Mouse (Mus musculus) embryonic facial prominence, embryonic 12.5 days (tissue): ENCODE measurements around the gene Csnk2b. TPM values are rescaled to one million over a fixed set of nuclear protein-coding genes. Genes with fewer than 3 reads are reported as not detected.
"Not testable (repeated sequence)": the region's sequence is repeated elsewhere in the genome, so short reads cannot be mapped to it uniquely, and the experiment has no call there.

ENCODE experiments used
- ATAC-seq: fragments of 200-750 bp; cut with Nextera tagmentation; 2 replicates; pipeline ENCODE4 v1.8.0; 2017; ENCODE audit not compliant: insufficient number of reproducible peaks, insufficient read depth, low FRiP score, low TSS enrichment
- H3K27ac ChIP-seq: fragments of 300-500 bp; sonication (generic); 2 replicates; pipeline ENCODE4 v1.5.1; 2016; ENCODE audit warnings: mild to moderate bottlenecking
- H3K27me3 ChIP-seq: fragments of 300-500 bp; sonication (generic); 2 replicates; pipeline ENCODE4 v1.6.1; 2016; ENCODE audit warnings: mild to moderate bottlenecking, moderate library complexity
- H3K36me3 ChIP-seq: fragments of 300-500 bp; sonication (generic); 2 replicates; pipeline ENCODE4 v1.6.1; 2016; ENCODE audit warnings: mild to moderate bottlenecking
- H3K4me1 ChIP-seq: fragments of 300-500 bp; sonication (generic); 2 replicates; pipeline ENCODE4 v1.6.1; 2016
- H3K4me2 ChIP-seq: fragments of 300-500 bp; sonication (generic); replicated peaks from 2 replicates; pipeline ENCODE4 v1.6.1; 2016; ENCODE audit warnings: mild to moderate bottlenecking, moderate library complexity
- H3K4me3 ChIP-seq: fragments of 300-500 bp; sonication (generic); 2 replicates; pipeline ENCODE4 v1.5.1; 2016; ENCODE audit warnings: mild to moderate bottlenecking
- H3K9ac ChIP-seq: fragments of 300-500 bp; sonication (generic); 2 replicates; pipeline ENCODE4 v1.6.1; 2016; ENCODE audit warnings: mild to moderate bottlenecking, moderate library complexity
- H3K9me3 ChIP-seq: fragments of 300-500 bp; sonication (generic); 2 replicates; pipeline ENCODE4 v1.6.1; 2016; ENCODE audit warnings: mild to moderate bottlenecking, moderate library complexity
- WGBS: fragments of 180-500 bp; shearing (Covaris S2); methylation state at CpG from one replicate; pipeline ENCODE4 v1.1.7; 2016; 5-methylcytosine and 5-hydroxymethylcytosine counted together
- polyA plus RNA-seq: library from polyadenylated mRNA; unstranded; fragments of >200 nt; fragmentation: Nextera tagmentation; extraction: Ambion mirVana; gene quantifications from 2 replicates; pipeline ENCODE4 v1.2.1, GENCODE M21; 2016

Csnk2b gene
- polyA plus RNA-seq, 1 experiment from 2014 or later, result 254 TPM

DNA sequence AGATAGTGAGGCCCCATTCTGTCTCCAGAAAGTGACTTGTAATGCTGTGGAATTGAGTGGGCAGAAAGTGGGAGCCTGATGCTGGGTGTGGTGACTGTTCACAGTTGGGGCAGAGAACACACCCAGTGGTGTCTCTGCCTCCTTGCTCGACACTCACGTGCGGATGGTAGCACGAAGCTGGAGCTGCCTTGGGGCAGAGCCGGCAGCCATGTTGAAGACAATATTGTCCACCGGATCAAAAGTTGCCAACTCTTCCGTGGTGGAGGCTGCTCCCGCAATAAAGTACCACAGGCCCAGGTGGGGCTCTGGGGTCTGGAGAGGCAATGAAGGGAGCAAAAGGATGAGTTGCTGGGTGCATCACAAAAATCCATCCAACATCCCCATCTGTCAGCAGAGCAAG, 9.2 kb upstream of the Csnk2b start:
- Histone ChIP-seq H3K9ac (no peak overlapping the region), H3K27me3 (no peaks in the 10 kb centered on the region), H3K36me3 (peaks cover 13% of the 10 kb centered on the region; the same call in 1 of the 2 replicates), H3K4me2 (no peak overlapping the region), H3K27ac (no peak overlapping the region), H3K4me3 (no peak overlapping the region), H3K9me3 (no peaks in the 10 kb centered on the region), H3K4me1 (peaks cover 18% of the 10 kb centered on the region)
- WGBS, result 89% methylated on average over 8 of the region's 8 CpGs
- no peak for ATAC-seq

DNA sequence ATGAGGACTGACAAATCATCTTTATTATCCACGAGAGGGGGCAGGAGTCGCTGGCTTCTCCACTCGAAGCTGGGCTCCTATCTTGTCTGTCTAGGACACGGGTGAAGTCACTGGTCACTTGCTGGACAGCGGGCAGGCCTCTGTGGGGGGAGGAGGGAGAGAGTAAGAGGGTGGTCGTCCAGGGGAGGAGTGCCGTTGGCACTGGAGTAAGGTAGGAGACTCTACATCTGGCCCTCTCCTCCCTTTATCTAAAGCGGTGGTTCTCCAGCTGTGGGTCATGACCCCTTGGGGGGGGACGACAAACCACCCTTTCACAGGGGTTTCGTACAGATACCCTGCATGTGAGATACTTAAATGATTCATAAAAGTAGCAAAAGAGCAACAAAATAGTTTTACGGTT, 7.1 kb upstream of the Csnk2b start:
- Histone ChIP-seq H3K27ac (no peak overlapping the region), H3K36me3 (peaks cover 23% of the 10 kb centered on the region; the same call in 1 of the 2 replicates), H3K9me3 (no peaks in the 10 kb centered on the region), H3K9ac (no peak overlapping the region), H3K4me2 (no peak overlapping the region), H3K27me3 (no peaks in the 10 kb centered on the region), H3K4me1 (peaks cover 24% of the 10 kb centered on the region), H3K4me3 (no peak overlapping the region)
- WGBS, result 70% methylated on average over 11 of the region's 11 CpGs
- ATAC-seq, result no peak

GRCm38 (mm10) chr17:35127017-35127416, 5.2 kb upstream of the Csnk2b start:
- Histone ChIP-seq H3K4me1 (peaks cover 24% of the 10 kb centered on the region), H3K4me3 (peak overlapping the region; percentile 69), H3K9ac (peak overlapping the region; percentile 78), H3K4me2 (peak overlapping the region; percentile 67), H3K27me3 (no peaks in the 10 kb centered on the region), H3K36me3 (peaks cover 29% of the 10 kb centered on the region; the same call in 1 of the 2 replicates), H3K27ac (no peak overlapping the region), H3K9me3 (no peaks in the 10 kb centered on the region)
- ATAC-seq, result no peak
- WGBS, result 72% methylated on average over 13 of the region's 13 CpGs

- Histone ChIP-seq H3K4me3 (peak within 1 kb of the TSS; percentile 69), H3K9ac (peak within 1 kb of the TSS; percentile 78), H3K27me3 (no peaks in the 10 kb centered on the region), H3K9me3 (no peaks in the 10 kb centered on the region), H3K27ac (peak within 1 kb of the TSS; percentile 80), H3K4me1 (peaks cover 24% of the 10 kb centered on the region), H3K4me2 (peak within 1 kb of the TSS; percentile 67), H3K36me3 (peaks cover 29% of the 10 kb centered on the region; the same call in 1 of the 2 replicates)
- peak; percentile 29 for ATAC-seq
- WGBS, result under 1% methylated on average over 36 of the region's 36 CpGs
These were observed 4.4 kb upstream of the Csnk2b start, which contains the start of gene D17H6S53E for GRCm38 (mm10) chr17:35126206-35126611. TSS of gene D17H6S53E (plus strand) at chr17:35126373.

GRCm38 (mm10) chr17:35125578-35125977, 3.7 kb upstream of the Csnk2b start:
- Histone ChIP-seq H3K27me3 (no peaks in the 10 kb centered on the region), H3K27ac (no peak overlapping the region), H3K4me3 (peak overlapping the region; percentile 69), H3K36me3 (peaks cover 29% of the 10 kb centered on the region; the same call in 1 of the 2 replicates), H3K9ac (peak overlapping the region; percentile 78), H3K4me1 (peaks cover 24% of the 10 kb centered on the region), H3K9me3 (no peaks in the 10 kb centered on the region), H3K4me2 (peak overlapping the region; percentile 67)
- ATAC-seq, result no peak
- 32% methylated on average over 6 of the region's 6 CpGs for WGBS

GRCm38 (mm10) chr17:35125081-35125480, 3.2 kb upstream of the Csnk2b start:
- no peak for ATAC-seq
- Histone ChIP-seq H3K4me1 (peaks cover 29% of the 10 kb centered on the region), H3K27ac (no peak overlapping the region), H3K36me3 (peaks cover 25% of the 10 kb centered on the region; the same call in 1 of the 2 replicates), H3K4me3 (peak overlapping the region; percentile 69; the same call in 1 of the 2 replicates), H3K9ac (peak overlapping the region; percentile 78; the same call in 1 of the 2 replicates), H3K9me3 (no peaks in the 10 kb centered on the region), H3K4me2 (peak overlapping the region; percentile 67; the same call in 1 of the 2 replicates), H3K27me3 (no peaks in the 10 kb centered on the region)
- WGBS, result 82% methylated on average over 1 of the region's 1 CpGs

GRCm38 (mm10) chr17:35124261-35124896, 2.5 kb upstream of the Csnk2b start:
- H3K4me2 ChIP-seq, H3K4me3 ChIP-seq, ATAC-seq, H3K9me3 ChIP-seq, H3K9ac ChIP-seq, H3K27me3 ChIP-seq, H3K27ac ChIP-seq: not testable (repeated sequence)
- WGBS, result 95% methylated on average over 12 of the region's 12 CpGs
- H3K4me1 ChIP-seq, result peaks cover 34% of the 10 kb centered on the region
- H3K36me3 ChIP-seq, result peaks cover 21% of the 10 kb centered on the region; the same call in 1 of the 2 replicates

- H3K9ac ChIP-seq, H3K4me2 ChIP-seq, H3K9me3 ChIP-seq, ATAC-seq, H3K27ac ChIP-seq, H3K4me3 ChIP-seq, H3K27me3 ChIP-seq: not testable (repeated sequence)
- WGBS, result 89% methylated on average over 9 of the region's 9 CpGs
- peaks cover 29% of the 10 kb centered on the region for H3K4me1 ChIP-seq
- peaks cover 23% of the 10 kb centered on the region for H3K36me3 ChIP-seq
These were observed 1.4 kb upstream of the Csnk2b start for GRCm38 (mm10) chr17:35123287-35123686.

DNA sequence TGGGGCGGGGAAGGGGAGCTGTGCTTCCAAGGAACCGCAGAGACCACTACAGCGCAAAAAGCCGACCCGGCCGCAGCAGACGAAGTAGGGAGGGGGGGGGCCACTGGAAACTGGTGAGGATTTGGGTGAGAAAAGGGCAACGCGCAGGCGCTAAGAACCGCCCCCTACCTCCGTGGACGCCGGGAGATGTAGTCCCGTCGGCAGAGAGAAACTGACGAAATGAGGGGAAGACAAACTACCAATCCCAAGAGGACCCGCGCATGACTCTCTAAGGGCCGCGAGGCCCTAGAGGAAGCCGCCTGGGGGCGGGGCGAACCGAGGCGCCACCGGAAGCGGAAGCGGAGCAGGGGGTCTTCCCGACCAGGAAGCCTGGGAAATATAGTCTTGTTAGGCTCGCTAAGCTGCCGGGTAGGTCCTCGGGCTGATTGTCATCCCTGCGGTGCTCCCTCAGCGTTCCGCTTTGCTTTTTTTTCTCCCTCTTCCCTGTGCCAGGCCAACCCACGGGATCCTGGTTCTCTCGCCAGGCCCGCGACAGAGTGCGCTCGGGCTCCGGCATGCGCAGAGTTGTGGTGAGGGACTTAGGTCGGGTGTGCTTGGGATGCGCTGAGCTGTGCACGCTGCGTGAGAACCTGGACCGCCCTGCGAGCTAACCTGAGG, 582 bp downstream of the Csnk2b start, which contains the start of gene Gpank1:
Gene Gpank1 (plus strand): TSS at position 313 of the 657 bp plus-strand sequence.
- ATAC-seq, result peak; percentile 94
- Histone ChIP-seq H3K9me3 (no peaks in the 10 kb centered on the region), H3K27ac (peak within 1 kb of the TSS; percentile 92), H3K4me1 (peaks cover 16% of the 10 kb centered on the region), H3K36me3 (peaks cover 38% of the 10 kb centered on the region), H3K27me3 (no peaks in the 10 kb centered on the region), H3K4me3 (peak within 1 kb of the TSS; percentile 95), H3K4me2 (peak within 1 kb of the TSS; percentile 90), H3K9ac (peak within 1 kb of the TSS; percentile 95)
- WGBS, result under 1% methylated on average over 50 of the region's 50 CpGs

DNA sequence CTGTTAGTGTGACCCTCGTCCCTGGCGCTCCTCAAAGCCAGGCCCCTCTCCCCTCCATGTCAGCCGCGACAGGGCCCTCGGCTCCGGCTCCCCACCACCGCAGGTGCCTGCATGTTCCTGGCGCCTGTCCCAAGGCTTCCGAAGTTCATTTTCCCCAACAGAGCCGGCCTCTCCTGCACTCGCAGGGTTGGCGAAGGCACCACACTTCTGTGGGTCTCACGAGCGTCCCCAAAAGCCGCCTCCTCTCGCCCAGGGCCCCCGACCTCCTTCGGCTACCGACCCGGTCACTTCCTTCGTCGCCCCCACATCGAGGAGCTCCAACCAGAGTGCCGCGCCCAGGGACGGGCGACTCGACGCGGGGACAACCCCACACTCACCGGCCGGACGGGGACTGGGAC, 1.1 kb downstream of the Csnk2b start:
- ATAC-seq, result no peak
- 0% methylated on average over 33 of the region's 33 CpGs for WGBS
- Histone ChIP-seq H3K36me3 (peaks cover 43% of the 10 kb centered on the region), H3K27ac (peak overlapping the region; percentile 69), H3K4me3 (peak overlapping the region; percentile 95), H3K4me2 (peak overlapping the region; percentile 90), H3K9ac (peak overlapping the region; percentile 95), H3K9me3 (no peaks in the 10 kb centered on the region), H3K27me3 (no peaks in the 10 kb centered on the region), H3K4me1 (peaks cover 16% of the 10 kb centered on the region)

DNA sequence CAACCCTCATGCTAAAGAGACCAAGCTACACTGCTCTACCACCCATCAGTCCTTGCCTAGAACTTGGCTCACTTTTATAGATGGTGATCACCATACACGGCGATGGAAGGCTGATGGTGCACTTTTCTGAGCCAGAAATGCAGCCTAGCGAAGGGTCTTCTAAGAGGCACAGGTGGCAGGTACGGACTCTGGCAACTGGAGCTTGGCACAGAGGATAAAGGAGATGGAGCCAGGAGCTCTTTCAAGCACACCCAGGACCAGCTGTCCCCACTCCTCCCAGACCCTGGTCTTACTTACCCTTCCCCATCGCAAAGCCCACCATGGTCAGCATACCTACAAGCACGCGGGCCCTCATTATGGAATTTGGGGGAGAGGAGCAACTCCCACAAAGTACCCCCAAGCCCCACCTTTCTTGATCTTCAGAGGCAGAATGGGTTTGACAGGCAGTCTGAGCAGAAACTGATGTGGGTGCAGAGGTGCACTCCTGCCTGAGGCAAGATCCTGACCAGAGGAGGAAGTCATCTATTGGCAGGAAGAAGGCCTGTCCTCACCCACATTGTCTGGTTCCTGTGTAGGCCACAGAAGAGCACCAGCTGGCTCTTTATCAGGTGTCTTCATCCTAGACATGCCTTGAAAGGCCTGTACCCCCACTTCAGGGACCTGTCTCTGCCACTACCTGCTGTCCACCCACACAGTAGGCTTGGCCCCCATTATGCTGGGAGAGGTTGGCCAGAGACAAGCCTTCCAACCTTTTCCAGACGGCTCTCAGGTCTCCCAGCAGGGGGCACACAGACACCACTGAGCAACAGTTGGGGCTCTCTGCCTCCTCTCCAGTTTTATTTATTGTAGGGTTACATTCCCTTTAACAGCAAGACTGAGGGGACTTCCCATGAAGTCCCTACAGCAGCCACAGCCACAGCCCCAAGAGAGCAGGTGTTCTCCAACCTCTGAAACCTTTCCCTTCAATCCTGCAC, 6.5 kb downstream of the Csnk2b start, which contains the start of gene Ly6g5b:
Gene Ly6g5b (minus strand): TSS at position 383 of the 974 bp plus-strand sequence.
- 83% methylated on average over 8 of the region's 8 CpGs for WGBS
- no peak within 1 kb of the TSS for H3K4me2 ChIP-seq
- ATAC-seq, result no peak
- H3K27me3 ChIP-seq, result no peaks in the 10 kb centered on the region
- no peak within 1 kb of the TSS for H3K9ac ChIP-seq
- H3K36me3 ChIP-seq, result peaks cover 42% of the 10 kb centered on the region
- H3K4me1 ChIP-seq, result peaks cover 8% of the 10 kb centered on the region
- H3K27ac ChIP-seq, result no peak within 1 kb of the TSS
- no peak within 1 kb of the TSS for H3K4me3 ChIP-seq
- H3K9me3 ChIP-seq, result no peaks in the 10 kb centered on the region
